ENCODE assay signal across 8 mouse cellular contexts in the genomic region with DNA sequence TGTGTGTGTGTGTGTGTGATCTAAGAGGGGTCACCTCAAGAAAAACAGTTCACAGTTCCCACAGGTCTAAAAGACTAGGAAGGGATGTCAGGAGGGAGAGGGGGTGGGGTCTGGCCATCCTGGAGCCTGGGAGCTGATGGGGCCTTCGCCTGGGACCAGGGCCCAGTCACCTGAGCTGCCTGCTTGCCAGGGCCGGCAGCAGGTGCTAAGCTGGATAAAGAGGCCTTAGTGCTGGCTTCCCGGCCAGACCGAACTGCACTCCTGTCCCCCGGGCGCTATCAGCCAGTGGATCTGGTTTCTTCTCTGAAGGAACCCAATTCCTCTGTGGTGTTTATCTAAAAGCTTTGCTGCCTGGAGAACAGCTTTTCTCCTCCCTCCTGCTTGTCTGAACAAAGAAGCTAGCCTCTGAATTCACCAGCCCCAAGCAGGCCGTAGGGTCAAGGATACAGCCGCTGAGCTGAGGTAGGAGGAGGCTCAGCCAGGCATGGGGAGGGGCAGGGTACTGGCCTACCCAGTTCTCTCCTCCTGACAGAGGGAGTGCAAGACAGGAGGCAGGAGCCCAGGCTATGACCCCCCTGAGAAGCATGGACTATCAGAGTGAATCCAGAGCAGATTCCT. TPM values are rescaled to one million over a fixed set of nuclear protein-coding genes. Genes with fewer than 3 reads are reported as not detected.
A peak's percentile ranks its signal among the peaks of the same experiment; 100 is the strongest.
DNase-seq lines count a peak whose midpoint lies in the region; ATAC-seq and TF ChIP-seq lines count a peak whose summit lies in the region.

No protein-coding gene starts in this region.

- peak overlapping the region; percentile 79 for H3K27ac ChIP-seq in neural tube, embryonic 13.5 days (replicated peaks)
- peak overlapping the region; percentile 9; the same call in 1 of the 2 replicates for H3K27ac ChIP-seq in testis, adult 2 months (ENCODE audit: control insufficient read depth, insufficient read depth, low read depth, low read length)

- H3K36me3 ChIP-seq in neural tube, embryonic 13.5 days = peaks cover 24% of the 10 kb centered on the region
- H3K36me3 ChIP-seq in testis, adult 2 months (ENCODE audit: control insufficient read depth, insufficient read depth, low read length) = no peaks in the 10 kb centered on the region

- H3K4me1 ChIP-seq in neural tube, embryonic 13.5 days (replicated peaks) = peaks cover 57% of the 10 kb centered on the region
- no peaks in the 10 kb centered on the region for H3K4me1 ChIP-seq in testis, adult 2 months (ENCODE audit: control insufficient read depth, insufficient read depth, low read length)

- 0 out of 2 replicates have a peak, but pooled peaks have one; percentile 7 for ATAC-seq in neural tube, embryonic 13.5 days (ENCODE audit: low read depth)
- ATAC-seq in frontal cortex, adult (ENCODE audit: low TSS enrichment) = no peak

- no peak for TF ChIP-seq POLR2A in testis, adult 2 months (IDR thresholded peaks at IDR 0.05; ENCODE audit: control insufficient read depth, low read depth, low read length)

- no peaks in the 10 kb centered on the region for H3K9me3 ChIP-seq in neural tube, embryonic 13.5 days

- no peak for TF ChIP-seq CTCF in testis, adult 2 months (IDR thresholded peaks at IDR 0.05; ENCODE audit: control insufficient read depth, insufficient read depth, insufficient replicate concordance, low read depth, low read length)

- 33% methylated on average over 8 of the region's 8 CpGs for WGBS in neural tube, embryonic 13.5 days

- DNase-seq in adrenal gland, adult (ENCODE audit: inconsistent age in 2 of 2, low spot score in 1 of 2) = peak; percentile 73 to 79
- DNase-seq in adrenal gland, postnatal 4 days (ENCODE audit: low spot score in 2 of 2) = no peak
- DNase-seq in neural tube, embryonic 10.5 days (ENCODE audit: extremely low spot score, low spot score) = no peak
- DNase-seq in kidney, postnatal 14 days = peak; percentile 33
- no peak for DNase-seq in lung, postnatal 25 days (ENCODE audit: low spot score)

- no peaks in the 10 kb centered on the region for H3K27me3 ChIP-seq in neural tube, embryonic 13.5 days
- H3K27me3 ChIP-seq in testis, adult 2 months (ENCODE audit: control insufficient read depth, insufficient read depth, low read length) = no peaks in the 10 kb centered on the region

- no peak overlapping the region for H3K4me3 ChIP-seq in neural tube, embryonic 13.5 days
- no peak overlapping the region for H3K4me3 ChIP-seq in testis, adult 2 months (ENCODE audit: control insufficient read depth, low read depth, low read length)

- H3K4me2 ChIP-seq in neural tube, embryonic 13.5 days = no peak overlapping the region

- peak overlapping the region; percentile 53; the same call in 1 of the 2 replicates for H3K9ac ChIP-seq in neural tube, embryonic 13.5 days

RNA-seq across cellular contexts. Expression of a gene that starts 41.2 kb away (rescaled TPM):
- total RNA-seq in adrenal gland, postnatal 4 days (2021) = 1 to 10 TPM; 2.1 to 3.6 TPM
- 13.4 and 16.9 TPM in 2 replicates for polyA plus RNA-seq in neural tube, embryonic 13.5 days (2015; fragmentation: Nextera tagmentation; extraction: Ambion mirVana)
- polyA plus RNA-seq in testis, adult 2 months (2012; rRNA removed) = 11.7 and 13.7 TPM in 2 replicates

RNA-seq across cellular contexts. Expression of a gene that starts 43.4 kb away (rescaled TPM):
- 10 to 100 TPM; 18.4 to 23.4 TPM for total RNA-seq in adrenal gland, postnatal 4 days (2021)
- 53.0 and 59.8 TPM in 2 replicates for polyA plus RNA-seq in neural tube, embryonic 13.5 days (2015; fragmentation: Nextera tagmentation; extraction: Ambion mirVana)
- polyA plus RNA-seq in testis, adult 2 months (2012; rRNA removed) = 9.9 and 11.1 TPM in 2 replicates

RNA-seq across cellular contexts. Expression of a gene that starts 58.9 kb away (rescaled TPM):
- 100 to 1,000 TPM; 720 TPM for total RNA-seq in adrenal gland, postnatal 4 days (2021)
- polyA plus RNA-seq in neural tube, embryonic 13.5 days (2015; fragmentation: Nextera tagmentation; extraction: Ambion mirVana) = 514 and 540 TPM in 2 replicates
- 70.0 and 73.9 TPM in 2 replicates for polyA plus RNA-seq in testis, adult 2 months (2012; rRNA removed)

Comparison
In these comparisons a context has a peak if more than half of its experiments do, and no peak if none do; other contexts are left out.
1. DNase-seq: peak in adrenal gland, adult (2 of 2) and kidney, postnatal 14 days (single experiment); none in adrenal gland, postnatal 4 days (0 of 2), neural tube, embryonic 10.5 days (single experiment) and lung, postnatal 25 days (single experiment).